Mouse (Mus musculus): ENCODE results near the gene Atp8a2.

DNA sequence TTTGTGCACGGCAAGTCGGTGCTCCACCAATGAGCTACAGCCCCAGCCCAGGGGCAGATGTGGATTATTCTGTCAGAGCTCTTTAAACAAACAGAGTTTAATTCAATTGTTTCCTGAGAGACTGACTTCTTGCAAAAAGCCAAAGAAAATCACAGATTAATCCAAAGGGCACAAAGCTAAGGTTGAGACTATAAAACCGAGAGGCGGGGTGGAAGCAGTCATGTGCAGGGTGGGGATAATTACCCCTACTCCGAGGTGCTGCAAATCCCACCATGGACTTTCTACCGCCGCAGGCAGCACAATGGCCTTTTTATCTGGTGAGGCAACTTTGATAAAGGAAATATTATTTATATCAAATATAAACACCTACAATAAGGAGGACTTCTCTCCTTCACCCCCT lies 580.2 kb downstream of the Atp8a2 start:
- no peak for TF ChIP-seq POLR2A (IDR thresholded peaks at IDR 0.05; ENCODE audit: insufficient read depth, low read depth, low read length)
- TF ChIP-seq CTCF (IDR thresholded peaks at IDR 0.05) = no peak
